Mouse (Mus musculus): ENCODE results near the gene Hnrnph1.
A peak's percentile ranks its signal among the peaks of the same experiment; 100 is the strongest.
"Not testable (repeated sequence)": the region's sequence is repeated elsewhere in the genome, so short reads cannot be mapped to it uniquely, and the experiment has no call there.

The Hnrnph1 gene

DNA sequence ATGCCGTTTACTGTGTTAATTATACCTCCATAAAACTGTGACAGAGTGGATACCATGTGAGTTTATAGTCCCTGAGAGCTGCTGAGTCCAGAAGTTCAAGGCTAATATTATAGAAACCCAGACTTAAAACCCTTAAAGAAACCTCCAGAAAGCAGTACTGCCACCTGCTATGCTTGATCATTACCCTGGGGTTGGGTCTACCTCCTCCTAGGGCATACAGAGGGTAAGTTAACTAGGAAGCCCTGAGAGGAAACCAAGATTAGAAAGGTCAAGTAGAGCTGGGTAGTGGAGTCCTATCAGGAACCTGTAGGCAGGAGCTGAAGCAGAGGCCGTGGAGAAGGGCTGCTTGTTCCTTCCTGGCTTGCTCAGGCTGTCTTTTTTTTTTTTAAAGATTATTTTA is 24.6 kb upstream of the Hnrnph1 start:
- H3K36me3 ChIP-seq (ENCODE audit: insufficient read depth, low read length), result no peaks in the 10 kb centered on the region
- H3K4me3 ChIP-seq (replicated peaks; ENCODE audit: low read length), result no peak overlapping the region
- H3K4me1 ChIP-seq (replicated peaks; ENCODE audit: low read depth, low read length), result no peaks in the 10 kb centered on the region
- H3K9me3 ChIP-seq (ENCODE audit: low read length), result no peaks in the 10 kb centered on the region
- TF ChIP-seq NANOG (IDR thresholded peaks at IDR 0.05; ENCODE audit: borderline replicate concordance, low read length) (no peak), CTCF (conservative IDR thresholded peaks at IDR 0.05; ENCODE audit: low read length) (no peak)
- H3K27me3 ChIP-seq (ENCODE audit: insufficient read depth, low read length), result peaks cover 2% of the 10 kb centered on the region; the same call in 1 of the 2 replicates

DNA sequence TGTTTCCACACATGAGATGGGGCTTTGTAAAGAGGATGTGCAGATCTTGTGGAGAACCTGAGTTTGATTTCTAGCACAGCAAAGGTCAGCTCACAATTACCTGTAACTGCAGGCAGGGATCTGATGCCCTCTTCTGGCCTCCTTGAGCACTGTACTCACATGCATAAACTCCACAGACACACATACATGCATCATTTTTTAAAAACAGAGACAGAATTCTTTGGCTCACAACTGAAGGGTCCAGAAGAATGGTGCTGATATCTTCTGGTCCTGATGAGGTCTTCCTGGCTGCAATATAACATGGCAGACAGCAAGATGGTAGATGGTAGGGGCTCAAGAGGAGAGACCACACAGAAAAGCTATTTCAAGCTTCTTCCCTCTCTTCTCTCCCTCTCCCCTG is 22.6 kb upstream of the Hnrnph1 start, which contains the start of gene Cby3:
Cby3 (plus strand) TSS at position 301 of the 400 bp plus-strand sequence.
- no peaks in the 10 kb centered on the region for H3K9me3 ChIP-seq (ENCODE audit: low read length)
- H3K4me3 ChIP-seq (replicated peaks; ENCODE audit: low read length), result no peak within 1 kb of the TSS
- H3K4me1 ChIP-seq (replicated peaks; ENCODE audit: low read depth, low read length), result peaks cover 8% of the 10 kb centered on the region
- TF ChIP-seq CTCF (conservative IDR thresholded peaks at IDR 0.05; ENCODE audit: low read length) (peak; percentile 23; the same call in 1 of the 2 replicates), POU5F1 (IDR thresholded peaks at IDR 0.05; ENCODE audit: borderline replicate concordance, low read length) (no peak)
- H3K36me3 ChIP-seq (ENCODE audit: insufficient read depth, low read length), result peaks cover 6% of the 10 kb centered on the region; the same call in 1 of the 2 replicates
- H3K27me3 ChIP-seq (ENCODE audit: insufficient read depth, low read length), result peaks cover 21% of the 10 kb centered on the region

DNA sequence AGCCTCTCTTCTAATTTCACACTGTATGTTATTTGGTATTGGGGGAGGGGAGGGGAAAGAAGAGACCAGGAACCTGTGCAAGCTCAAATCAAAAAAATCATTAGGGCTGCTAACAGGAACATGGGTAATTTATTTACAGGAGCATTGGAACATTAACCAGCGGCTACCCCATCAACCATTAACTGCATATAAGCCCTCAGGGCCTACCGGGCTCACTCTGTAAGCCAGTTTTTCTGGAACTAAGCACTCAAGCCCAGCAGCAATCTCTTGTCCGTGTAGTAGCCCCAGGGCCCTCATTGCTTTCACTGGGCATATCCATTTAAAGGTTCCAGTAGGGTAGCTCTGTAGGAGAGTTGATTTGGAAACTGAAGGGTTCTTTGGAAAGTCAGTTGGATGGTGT is 21.9 kb upstream of the Hnrnph1 start:
- Histone ChIP-seq H3K9me3 (ENCODE audit: low read length) (no peaks in the 10 kb centered on the region), H3K27me3 (ENCODE audit: insufficient read depth, low read length) (peaks cover 21% of the 10 kb centered on the region), H3K36me3 (ENCODE audit: insufficient read depth, low read length) (peaks cover 6% of the 10 kb centered on the region; the same call in 1 of the 2 replicates), H3K4me1 (replicated peaks; ENCODE audit: low read depth, low read length) (peaks cover 11% of the 10 kb centered on the region), H3K4me3 (replicated peaks; ENCODE audit: low read length) (no peak overlapping the region)
- no peak for TF ChIP-seq CTCF (conservative IDR thresholded peaks at IDR 0.05; ENCODE audit: low read length)
- TF ChIP-seq NANOG (IDR thresholded peaks at IDR 0.05; ENCODE audit: borderline replicate concordance, low read length), result no peak
- TF ChIP-seq POU5F1 (IDR thresholded peaks at IDR 0.05; ENCODE audit: borderline replicate concordance, low read length), result no peak

DNA sequence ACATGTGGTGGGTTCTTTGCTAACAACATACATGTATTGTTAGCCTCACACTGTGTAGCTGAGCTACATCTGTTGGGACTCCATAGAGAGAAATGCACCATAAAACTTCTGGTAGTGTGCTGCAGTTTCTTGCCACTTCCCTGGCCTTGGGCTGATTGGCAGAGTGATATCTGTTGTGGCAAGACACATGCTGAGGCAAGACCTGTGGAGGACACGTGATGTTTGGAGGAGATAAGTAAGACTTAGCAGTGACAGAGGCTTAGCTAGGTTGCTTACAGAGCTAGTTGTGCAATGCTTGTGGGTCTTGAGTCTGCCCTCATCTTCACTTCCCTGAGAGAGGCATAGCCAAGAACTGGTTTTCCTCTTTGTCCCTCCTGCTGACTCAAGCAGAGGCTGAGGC is 21.4 kb upstream of the Hnrnph1 start:
- H3K4me3 ChIP-seq (replicated peaks; ENCODE audit: low read length), result no peak overlapping the region
- no peaks in the 10 kb centered on the region for H3K9me3 ChIP-seq (ENCODE audit: low read length)
- H3K27me3 ChIP-seq (ENCODE audit: insufficient read depth, low read length), result peaks cover 22% of the 10 kb centered on the region
- TF ChIP-seq POU5F1 (IDR thresholded peaks at IDR 0.05; ENCODE audit: borderline replicate concordance, low read length) (no peak), CTCF (conservative IDR thresholded peaks at IDR 0.05; ENCODE audit: low read length) (no peak), NANOG (IDR thresholded peaks at IDR 0.05; ENCODE audit: borderline replicate concordance, low read length) (no peak)
- peaks cover 6% of the 10 kb centered on the region; the same call in 1 of the 2 replicates for H3K36me3 ChIP-seq (ENCODE audit: insufficient read depth, low read length)
- peaks cover 15% of the 10 kb centered on the region for H3K4me1 ChIP-seq (replicated peaks; ENCODE audit: low read depth, low read length)

DNA sequence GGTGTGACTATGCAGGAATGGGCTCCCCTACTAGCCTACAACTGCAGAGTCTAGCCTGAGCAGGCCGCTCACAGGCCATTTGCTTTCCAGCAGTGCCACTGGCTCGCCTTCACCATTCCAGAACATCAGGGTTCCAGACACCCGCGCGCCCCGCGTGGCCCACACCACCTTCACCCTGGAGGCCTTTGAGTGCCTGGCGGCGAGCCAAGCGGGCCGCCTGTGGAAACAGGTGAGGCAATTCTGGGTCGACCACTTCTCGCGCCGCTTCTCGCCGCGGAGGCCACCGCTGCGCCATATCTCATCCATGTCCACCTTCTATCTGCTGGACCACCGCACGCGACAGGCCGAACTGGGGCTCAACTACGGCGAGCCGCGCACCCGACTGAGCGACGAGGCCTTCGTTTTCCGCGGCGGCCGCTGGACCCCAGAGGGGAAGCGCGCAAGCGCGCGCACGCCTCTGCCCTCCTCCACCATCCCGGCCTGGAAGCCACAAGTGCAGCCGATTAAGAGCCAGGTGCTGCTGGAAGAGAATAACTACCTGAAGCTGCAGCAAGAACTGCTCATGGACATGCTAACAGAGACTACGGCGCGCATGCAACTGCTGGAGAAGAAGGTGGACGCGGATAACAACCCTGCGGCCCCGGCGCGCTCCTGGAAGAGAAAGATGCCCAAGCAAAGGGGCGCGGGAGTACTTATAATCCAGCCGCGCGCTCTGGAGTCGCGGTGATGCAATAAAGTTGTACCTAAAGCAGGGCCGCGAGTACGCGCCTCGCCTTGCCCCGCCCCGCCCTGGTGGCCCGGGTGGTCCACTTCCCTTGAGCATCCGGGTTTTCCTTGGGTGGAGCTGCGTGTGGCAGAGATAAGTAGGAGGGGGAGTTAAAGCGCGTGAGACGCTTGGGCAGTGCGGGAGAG is 17.6 kb upstream of the Hnrnph1 start:
- no peaks in the 10 kb centered on the region for H3K9me3 ChIP-seq (ENCODE audit: low read length)
- H3K4me1 ChIP-seq (replicated peaks; ENCODE audit: low read depth, low read length), result peaks cover 15% of the 10 kb centered on the region
- H3K27me3 ChIP-seq (ENCODE audit: insufficient read depth, low read length), result peaks cover 48% of the 10 kb centered on the region
- TF ChIP-seq CTCF (conservative IDR thresholded peaks at IDR 0.05; ENCODE audit: low read length) (no peak), NANOG (IDR thresholded peaks at IDR 0.05; ENCODE audit: borderline replicate concordance, low read length) (no peak)
- H3K4me3 ChIP-seq (replicated peaks; ENCODE audit: low read length), result peak overlapping the region; percentile 83
- peaks cover 6% of the 10 kb centered on the region; the same call in 1 of the 2 replicates for H3K36me3 ChIP-seq (ENCODE audit: insufficient read depth, low read length)

DNA sequence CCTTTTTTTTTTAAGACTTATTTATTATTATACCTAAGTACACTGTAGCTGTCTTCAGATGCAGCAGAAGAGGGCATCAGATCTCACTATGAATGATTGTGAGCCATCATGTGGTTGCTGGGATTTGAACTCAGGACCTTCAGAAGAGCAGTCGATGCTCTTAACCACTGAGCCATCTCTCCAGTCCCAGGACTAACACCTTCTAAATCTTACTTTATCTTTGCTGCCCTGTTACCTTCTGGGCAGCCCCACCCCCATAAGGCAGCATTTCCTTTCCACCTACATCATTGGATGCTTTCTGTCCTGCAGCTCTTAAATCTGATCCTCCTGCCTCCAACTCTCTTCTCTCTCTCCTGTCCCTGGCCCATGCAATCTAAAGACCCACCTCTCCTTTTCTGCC is 15.5 kb upstream of the Hnrnph1 start:
- H3K27me3 ChIP-seq (ENCODE audit: insufficient read depth, low read length), result peaks cover 57% of the 10 kb centered on the region
- not testable (repeated sequence) for H3K36me3 ChIP-seq (ENCODE audit: insufficient read depth, low read length); H3K4me3 ChIP-seq (replicated peaks; ENCODE audit: low read length); H3K9me3 ChIP-seq (ENCODE audit: low read length)
- peaks cover 15% of the 10 kb centered on the region for H3K4me1 ChIP-seq (replicated peaks; ENCODE audit: low read depth, low read length)

DNA sequence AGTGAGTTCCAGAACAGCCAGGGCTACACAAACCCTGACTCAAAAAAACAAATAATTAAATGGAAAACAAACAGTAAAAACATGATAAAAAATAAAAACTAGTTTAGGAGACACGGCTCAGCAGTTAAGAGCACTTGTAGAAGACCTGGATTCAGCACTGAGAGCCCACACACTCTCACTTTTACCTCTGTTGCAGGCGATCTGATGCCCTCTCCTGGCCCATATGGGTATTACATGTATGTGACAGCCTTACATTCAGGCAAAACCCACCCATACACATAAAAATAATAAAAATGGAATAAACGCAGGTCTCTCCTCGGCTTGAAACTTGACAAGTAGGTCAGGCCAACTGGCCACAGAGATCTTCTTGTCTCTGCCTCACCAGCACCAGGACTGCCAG is 12.2 kb upstream of the Hnrnph1 start:
- peak; percentile 93 for TF ChIP-seq CTCF (conservative IDR thresholded peaks at IDR 0.05; ENCODE audit: low read length)
- TF ChIP-seq NANOG (IDR thresholded peaks at IDR 0.05; ENCODE audit: borderline replicate concordance, low read length), result no peak
- TF ChIP-seq POU5F1 (IDR thresholded peaks at IDR 0.05; ENCODE audit: borderline replicate concordance, low read length), result no peak
- Histone ChIP-seq H3K4me3 (replicated peaks; ENCODE audit: low read length) (no peak overlapping the region), H3K9me3 (ENCODE audit: low read length) (no peaks in the 10 kb centered on the region), H3K36me3 (ENCODE audit: insufficient read depth, low read length) (no peaks in the 10 kb centered on the region), H3K4me1 (replicated peaks; ENCODE audit: low read depth, low read length) (peaks cover 16% of the 10 kb centered on the region), H3K27me3 (ENCODE audit: insufficient read depth, low read length) (peaks cover 39% of the 10 kb centered on the region)

DNA sequence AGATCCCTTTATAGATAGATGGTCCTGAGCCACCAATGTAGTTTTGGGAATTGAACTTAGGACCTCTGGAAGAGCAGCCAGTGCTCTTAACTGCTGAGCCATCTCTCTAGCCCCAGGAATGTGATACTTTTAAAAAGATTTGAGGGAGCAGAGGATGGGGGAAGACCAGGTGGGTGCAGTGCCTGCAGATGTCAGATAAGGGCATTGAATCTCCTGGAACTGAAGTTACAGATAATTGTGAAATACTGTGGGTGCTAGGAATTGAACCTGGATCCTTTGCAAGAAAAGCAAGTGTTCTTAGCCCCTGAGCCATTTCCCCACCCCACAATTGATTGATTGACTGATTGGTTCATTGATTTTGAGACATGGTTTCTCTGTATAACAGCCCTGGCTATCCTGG is 11.5 kb upstream of the Hnrnph1 start:
- Histone ChIP-seq H3K4me1 (replicated peaks; ENCODE audit: low read depth, low read length) (peaks cover 17% of the 10 kb centered on the region), H3K4me3 (replicated peaks; ENCODE audit: low read length) (no peak overlapping the region), H3K9me3 (ENCODE audit: low read length) (no peaks in the 10 kb centered on the region), H3K27me3 (ENCODE audit: insufficient read depth, low read length) (peaks cover 39% of the 10 kb centered on the region), H3K36me3 (ENCODE audit: insufficient read depth, low read length) (no peaks in the 10 kb centered on the region)
- no peak for TF ChIP-seq NANOG (IDR thresholded peaks at IDR 0.05; ENCODE audit: borderline replicate concordance, low read length)
- no peak for TF ChIP-seq CTCF (conservative IDR thresholded peaks at IDR 0.05; ENCODE audit: low read length)
- no peak for TF ChIP-seq POU5F1 (IDR thresholded peaks at IDR 0.05; ENCODE audit: borderline replicate concordance, low read length)

DNA sequence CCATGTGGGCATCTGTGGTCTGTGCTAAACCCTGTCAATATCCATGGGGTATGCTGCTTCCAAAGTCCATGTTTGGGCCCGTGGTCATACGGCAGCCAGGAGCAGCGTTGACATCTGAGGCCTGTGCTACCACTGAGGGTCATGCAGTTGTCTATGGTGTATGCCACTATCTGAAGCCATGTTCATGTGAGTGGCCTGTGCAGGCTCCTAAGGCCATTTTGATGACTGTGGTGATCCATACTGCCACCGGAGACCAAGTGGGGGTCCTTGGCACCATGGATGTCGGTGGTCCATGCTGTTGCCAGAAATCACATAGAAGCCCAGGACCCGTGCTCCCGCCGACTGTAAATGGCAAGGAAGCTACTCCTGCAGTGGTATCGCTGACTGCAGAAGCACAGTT is 9.3 kb upstream of the Hnrnph1 start:
- TF ChIP-seq POU5F1 (IDR thresholded peaks at IDR 0.05; ENCODE audit: borderline replicate concordance, low read length) (no peak), CTCF (conservative IDR thresholded peaks at IDR 0.05; ENCODE audit: low read length) (no peak), NANOG (IDR thresholded peaks at IDR 0.05; ENCODE audit: borderline replicate concordance, low read length) (no peak)
- Histone ChIP-seq H3K36me3 (ENCODE audit: insufficient read depth, low read length) (no peaks in the 10 kb centered on the region), H3K4me1 (replicated peaks; ENCODE audit: low read depth, low read length) (peaks cover 35% of the 10 kb centered on the region), H3K4me3 (replicated peaks; ENCODE audit: low read length) (no peak overlapping the region), H3K27me3 (ENCODE audit: insufficient read depth, low read length) (peaks cover 30% of the 10 kb centered on the region), H3K9me3 (ENCODE audit: low read length) (no peaks in the 10 kb centered on the region)

Measured in E14TG2a.4 (cell line).